Mouse (Mus musculus) thymus, adult 18-20 months (tissue): ENCODE measurements at regions not wholly inside any gene's neighbourhood (a gene's known extent, or its start where the extent isn't known, plus 50 kb on each side); places are given as distances from the start of the nearest gene placed in this dataset.

Source experiments
- DNase-seq, 2 experiments: peaks; one replicate each; pipeline ENCODE4 v3.0.0; 2022; ENCODE audit warnings: mixed read lengths in 2 of 2

DNA sequence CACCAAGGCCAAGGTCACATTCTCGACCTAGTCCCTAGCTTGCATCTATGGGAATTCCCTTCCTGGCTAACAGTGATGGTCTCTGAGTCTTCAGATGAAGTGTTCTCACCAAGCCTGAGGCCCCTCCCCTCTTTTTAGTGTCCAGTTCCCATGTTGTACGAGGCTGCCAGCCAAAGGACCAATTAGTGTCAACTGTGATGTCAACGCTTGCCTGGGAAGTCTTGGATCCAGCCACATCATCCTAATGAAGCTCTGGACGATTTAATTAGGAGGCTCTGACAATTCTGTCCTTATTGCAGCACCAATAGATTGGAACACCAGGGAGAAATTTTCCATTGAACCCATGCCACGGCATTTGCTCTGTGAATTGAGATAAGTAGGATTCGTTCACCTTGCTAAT is 202.4 kb upstream of the Gm6657 start:
- no peak for DNase-seq

DNA sequence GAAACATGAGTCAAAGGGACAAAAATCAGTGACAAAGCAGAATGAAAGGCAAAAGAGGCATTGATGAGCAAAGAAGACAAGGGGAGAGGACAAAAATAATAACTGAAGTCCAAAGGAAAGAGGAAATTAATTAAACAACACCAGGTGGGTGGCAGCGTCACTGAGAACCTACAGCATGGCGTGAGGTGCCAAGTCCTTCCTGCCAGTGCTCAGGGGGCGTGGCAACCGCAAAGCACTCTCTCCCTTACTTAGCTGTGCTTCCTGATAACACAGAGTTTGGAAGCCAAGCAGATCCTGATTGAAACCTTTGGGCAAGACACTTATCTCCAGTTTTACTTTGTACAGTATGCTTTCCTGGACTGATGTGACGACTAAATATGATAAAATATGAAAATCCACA is 199.9 kb upstream of the Gm6657 start:
- no peak for DNase-seq

DNA sequence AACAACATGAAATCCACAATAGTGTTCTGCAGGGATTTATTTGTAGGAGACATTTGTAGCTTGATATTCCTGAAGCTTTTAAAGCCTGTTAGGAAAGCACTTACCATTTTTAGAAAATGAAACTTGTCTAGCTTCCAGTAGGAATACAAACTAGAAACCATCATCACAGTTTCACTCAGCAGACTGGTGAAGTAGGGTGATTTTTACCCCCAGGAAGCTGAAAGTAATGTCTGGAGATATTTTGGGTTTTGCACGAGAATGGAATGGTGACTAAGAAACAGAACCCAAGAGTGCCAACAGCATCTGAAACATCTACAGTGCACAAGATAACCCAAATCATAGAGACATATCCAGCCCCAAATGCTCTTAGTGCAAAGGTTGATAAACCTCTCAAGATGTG is 196.1 kb upstream of the Gm6657 start:
- DNase-seq, result no peak

DNA sequence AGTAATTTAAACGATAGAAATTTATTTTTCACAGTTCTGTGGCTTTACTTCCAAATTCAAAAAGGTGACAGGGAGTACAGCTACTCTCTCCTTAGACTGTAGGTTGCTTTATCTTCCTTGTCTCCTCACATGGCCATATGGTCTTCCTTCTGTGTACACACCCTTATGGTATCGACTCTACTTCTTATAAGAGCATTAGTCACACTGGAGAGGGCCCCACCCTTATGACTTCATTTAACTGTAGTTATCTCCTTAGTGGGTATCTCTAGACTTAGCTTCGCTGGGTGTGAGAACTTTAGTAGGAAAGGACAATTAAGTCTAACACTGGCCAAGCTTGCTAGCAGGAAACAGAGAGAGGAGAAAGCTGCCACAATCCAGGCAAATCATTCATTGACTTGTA is 193.6 kb upstream of the Gm6657 start:
- DNase-seq, result no peak

DNA sequence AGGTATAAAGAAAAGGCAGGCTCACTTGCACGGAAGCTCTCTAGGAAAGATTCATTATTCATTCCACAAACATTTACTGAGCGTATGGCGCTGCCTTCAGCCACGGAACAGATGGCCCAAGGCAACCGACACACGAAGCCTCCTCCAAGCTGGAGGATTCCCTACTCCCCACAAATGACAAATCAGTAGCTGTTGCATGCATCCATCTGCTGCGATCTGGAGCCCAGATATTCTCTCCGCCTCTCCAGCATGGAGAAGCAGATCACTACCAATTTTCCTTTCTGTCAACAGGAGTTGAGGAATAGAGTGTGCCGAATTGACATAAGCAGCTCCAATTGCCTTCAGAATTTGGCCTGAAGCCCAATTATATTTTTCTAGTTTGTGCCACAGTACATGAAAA is 192.2 kb upstream of the Gm6657 start:
- no peak for DNase-seq

DNA sequence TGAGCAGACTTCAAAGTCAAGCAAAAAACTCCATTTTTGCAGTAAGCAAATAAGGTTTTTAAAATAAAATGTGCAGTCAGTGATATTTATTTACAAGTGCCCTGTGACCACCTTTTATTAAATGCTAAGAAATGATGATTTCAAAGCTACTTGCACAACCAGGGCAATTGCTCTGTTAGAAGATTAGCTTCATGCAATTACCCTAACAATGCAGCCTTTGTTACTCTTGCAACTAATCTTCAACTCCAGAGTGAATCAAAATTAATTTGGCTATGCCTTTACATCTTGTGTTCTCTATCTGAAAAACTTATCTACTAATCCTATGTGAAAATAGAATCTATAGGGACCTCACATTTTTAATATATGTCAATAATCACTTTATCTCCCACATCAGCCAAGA is 160.3 kb upstream of the Gm6657 start:
- DNase-seq, result no peak

DNA sequence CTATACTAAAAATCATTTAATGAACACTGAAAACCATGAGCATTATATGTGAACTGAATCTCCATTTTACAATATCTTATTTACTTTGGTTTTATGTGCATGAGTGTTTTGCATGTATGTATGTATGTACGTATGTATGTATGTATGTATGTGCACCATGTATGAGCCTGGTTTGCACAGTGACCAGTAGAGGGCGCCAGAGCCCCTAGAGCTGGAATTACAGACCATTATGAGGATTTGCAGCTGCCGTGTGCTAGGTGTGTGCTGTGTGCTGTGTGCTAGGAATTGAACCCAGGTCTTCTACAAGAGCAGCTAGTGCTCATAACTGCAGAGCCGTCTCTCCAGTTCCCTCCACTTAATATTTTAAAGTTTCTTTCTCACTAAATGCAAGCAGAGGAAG is 147.5 kb upstream of the Gm6657 start:
- DNase-seq, result no peak

DNA sequence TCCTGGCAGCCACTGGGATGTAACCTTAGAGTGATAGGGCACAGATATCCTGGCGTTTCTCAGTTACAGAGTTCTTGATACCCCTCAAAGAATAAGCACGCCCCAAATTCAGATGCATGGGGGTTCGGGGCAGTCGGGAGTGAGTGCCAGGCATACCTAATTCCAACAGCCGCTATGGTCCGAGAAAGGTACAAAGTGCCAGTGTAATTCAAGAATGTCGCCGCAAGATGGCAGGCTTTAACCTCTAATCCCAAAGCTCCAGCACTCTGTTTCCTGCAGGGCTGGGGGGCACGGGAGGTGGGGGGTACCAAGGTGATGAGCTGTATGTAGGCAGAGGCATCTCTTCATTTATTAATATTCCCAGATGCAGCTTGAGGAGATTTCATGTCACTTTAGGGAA is 138.1 kb upstream of the Gm6657 start:
- no peak for DNase-seq

DNA sequence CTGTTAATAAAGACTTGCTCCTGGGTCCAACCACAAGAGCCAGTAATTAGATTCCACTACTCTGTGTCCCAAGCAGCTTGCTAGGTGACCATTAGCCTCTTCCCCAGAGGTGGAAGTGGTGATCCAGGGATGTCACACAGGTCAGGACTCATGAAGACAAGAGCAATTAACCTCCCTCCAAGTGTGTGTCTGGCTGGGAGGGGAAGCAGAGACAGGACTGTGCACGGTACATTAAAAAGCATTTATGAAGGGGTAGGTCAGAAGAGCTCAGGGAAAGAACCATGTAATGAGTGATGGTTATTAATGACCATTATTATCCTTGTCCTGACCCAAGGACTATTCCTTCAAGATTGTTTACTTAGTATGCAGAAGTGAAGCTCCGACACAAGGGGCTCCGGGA is 136.9 kb upstream of the Gm6657 start:
- no peak for DNase-seq

DNA sequence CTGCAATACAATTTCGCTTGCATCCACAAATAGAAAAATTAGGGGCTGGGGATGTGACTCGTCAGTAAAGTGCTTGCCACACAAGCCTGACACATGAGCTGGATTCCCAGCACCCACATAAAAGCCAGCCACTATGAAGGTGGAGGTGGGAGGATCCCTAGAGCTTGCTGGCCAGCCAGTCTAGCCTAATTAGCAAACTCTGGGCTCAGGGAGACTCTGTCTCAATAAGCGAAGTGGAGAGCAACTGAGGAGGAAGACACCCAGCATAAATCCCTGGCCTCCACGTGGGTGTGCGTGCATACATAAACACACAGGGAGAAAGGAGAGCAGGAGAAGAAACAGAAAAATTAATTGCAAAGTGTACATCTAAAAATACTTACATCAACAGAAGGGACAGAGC is 134.1 kb upstream of the Gm6657 start:
- no peak for DNase-seq

DNA sequence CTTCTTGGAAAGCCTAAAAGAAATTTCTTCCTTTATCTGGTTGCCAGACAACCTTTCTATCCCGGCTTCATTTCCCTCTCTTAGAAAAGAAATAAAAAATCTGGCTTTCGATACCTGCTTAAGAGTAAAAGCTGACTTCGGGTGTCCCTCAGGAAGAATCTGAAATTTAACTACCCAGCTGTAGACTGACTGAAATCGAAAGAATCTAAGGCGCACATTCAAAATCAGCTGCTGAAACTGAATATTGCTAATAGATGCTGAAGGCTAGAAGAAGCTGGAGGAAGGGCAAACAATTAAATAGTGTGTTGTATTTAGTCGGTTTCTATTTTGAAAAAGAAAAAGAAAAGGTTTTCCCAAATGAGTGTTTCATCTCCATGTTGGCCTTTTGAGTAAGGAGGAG is 128.0 kb upstream of the Gm6657 start:
- no peak for DNase-seq

DNA sequence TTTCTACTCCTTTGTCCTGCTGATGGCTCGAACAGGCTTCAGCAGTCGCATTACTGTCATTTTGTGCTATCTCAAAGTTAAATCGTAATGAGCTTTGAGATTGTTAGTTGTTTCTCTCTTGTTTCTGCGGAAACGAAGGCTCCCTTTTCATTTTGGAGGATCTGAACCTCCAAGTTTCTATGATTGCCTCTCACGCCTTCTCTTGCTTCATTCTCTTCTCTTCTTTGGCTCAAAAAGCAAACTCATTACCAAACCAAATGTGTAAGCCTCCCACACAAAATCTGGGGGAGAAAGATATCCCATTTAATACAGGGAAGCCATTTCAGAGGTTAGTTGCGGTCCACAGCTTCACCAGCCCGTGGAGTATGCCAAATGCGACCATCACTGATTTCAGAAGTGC is 121.1 kb upstream of the Gm6657 start:
- no peak for DNase-seq

DNA sequence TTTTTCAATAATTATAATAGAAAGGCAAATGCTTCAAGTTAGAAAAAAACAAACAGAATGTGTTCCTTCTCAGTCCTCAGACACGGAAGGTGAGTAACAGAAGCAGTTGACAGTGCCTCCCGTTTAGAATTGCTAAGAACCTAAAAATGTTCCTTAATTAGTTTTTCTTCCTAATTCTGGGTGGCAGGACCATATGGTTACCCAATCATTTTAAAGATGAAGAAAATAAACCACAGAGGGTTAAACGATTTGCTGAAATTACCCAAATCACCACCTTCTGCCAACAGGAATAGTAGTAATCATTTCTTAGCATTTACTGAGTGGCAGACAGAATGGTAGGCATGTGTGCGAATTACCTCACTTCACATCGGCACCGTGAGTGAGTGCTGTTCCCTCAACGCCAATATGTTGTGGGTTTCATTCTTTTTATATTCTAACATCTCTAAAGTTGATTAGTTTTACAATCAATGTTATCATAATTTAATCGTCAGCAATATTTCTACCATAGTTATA is 119.7 kb upstream of the Gm6657 start:
- no peak for DNase-seq

DNA sequence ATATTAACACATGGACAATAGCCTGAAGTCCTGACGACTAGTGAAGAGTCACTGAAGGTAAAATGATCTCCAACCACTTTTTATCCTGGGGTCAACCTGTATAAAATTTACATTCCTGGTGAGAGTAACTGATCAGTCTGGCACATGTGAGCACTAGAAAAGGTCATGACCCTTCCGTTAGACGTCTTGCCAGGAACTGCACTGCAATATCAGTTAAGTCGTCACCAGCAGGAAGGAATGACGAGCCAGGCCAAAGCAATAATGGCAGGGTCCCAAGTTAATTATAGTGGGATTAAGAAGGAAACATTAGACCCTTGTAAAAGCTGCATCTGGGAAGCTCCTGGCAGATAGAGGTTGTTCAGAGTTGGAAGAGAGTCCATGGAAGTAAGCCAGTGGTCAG is 116.8 kb upstream of the Gm6657 start:
- no peak for DNase-seq

DNA sequence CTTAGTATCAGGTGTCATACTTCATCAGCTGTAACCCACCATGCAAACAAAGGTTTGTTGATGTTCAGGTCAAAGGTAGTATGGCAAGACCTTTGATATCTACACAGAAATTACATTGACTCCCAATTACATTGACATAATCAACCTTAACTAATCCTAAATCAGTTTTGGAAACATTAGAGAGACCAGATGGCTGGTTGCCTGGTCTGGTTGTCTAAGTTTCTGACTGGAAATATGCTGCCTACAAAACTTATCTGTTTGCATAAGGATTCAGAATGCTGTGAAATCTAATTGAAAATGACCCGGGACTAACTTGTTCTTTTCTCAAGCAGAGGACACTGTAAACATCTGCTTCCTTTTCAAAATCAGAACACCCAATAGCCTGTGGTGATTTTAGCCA is 111.9 kb upstream of the Gm6657 start:
- DNase-seq, result no peak

DNA sequence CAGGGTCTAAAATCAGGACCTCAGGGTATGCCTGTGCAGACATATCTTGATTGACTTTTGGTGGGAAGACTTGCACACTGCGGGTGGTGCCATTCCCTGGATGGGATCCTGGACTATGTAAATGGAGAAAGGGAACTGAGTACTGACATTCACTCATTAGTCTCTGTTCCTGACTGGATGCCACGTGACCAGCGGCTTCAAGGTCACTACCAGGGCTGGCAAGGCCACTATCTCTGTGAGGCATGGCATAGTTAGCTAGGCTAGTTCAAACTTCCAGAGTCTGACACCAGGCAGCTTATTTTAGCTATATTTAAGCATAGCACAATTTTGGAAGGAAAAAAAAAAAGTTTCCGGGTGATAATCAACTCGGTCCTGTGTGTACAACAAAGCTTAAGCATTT is 108.0 kb upstream of the Gm6657 start:
- DNase-seq, result no peak

DNA sequence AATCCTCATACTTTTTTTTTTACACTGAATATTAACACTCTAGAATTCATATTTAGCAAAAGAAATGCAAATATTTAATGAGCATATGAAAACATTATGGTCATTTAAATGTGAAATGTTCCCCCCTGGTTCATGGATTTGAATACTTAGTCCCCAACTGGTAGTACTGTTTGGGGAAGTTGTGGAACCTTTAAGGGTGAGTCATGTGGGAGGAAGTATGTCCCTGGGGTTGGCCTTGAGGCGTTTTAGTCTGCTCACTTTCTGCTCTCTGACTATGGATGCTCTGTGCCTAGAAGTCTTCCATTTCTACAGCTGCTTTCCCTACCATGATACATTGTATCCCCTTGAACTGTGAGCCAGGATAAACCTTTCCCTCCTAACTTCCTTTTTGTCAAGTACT is 106.1 kb upstream of the Gm6657 start:
- DNase-seq, result no peak

DNA sequence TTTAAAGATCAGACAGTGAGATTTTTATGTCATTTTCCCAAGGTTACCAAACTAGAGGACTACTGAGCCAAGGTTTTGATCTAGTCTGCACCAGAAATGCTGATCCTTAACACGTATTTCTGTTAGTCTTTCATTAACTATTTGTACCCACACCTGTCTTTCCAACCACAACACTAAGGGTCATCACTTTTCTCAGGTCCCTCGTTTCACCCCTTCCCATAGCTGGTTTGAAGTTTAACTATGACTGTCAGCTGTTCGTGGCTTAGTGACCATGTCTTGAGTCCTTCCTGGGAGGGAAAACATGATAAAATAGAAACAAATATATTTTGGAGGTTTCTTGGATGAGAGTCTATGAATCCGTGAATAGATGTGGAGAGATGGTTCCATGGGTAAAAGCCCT is 99.6 kb upstream of the Gm6657 start:
- no peak for DNase-seq

DNA sequence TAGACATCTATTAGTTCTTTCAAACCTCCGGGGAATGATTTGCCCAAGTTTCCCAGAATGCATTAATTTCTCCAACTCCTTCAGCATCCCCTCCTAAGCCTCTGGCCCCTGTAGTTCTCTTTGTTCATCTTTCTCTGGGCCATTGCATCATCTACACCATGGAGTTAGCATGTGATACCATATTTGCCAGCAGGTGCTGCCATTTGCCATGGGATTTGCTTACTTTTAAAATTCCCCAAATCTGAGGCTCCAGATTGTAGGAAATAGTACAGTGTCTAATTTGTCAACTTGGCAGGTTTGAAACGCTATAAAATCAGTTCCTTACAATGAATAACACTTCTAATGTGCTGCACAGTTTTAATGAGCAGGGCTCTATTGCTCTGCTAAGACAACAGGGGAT is 98.7 kb upstream of the Gm6657 start:
- DNase-seq, result no peak

DNA sequence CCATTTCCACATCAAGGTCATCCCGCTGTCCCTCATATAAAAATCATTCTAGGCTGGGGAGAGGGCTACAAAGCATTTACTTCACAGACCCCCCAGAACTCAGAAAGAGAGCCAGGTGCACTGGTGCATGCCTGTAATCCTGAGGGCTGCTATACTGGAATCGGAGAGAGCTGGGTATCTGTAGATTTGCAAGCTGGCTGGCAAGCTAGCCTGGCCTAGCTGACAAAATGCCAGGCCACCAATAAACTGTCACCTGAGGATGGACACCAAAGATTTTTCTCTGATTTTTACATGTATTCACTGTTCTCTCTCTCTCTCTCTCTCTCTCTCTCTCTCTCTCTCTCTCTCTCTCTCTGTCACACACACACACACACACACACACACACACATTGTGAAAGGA is 98.1 kb upstream of the Gm6657 start:
- DNase-seq, result no peak

DNA sequence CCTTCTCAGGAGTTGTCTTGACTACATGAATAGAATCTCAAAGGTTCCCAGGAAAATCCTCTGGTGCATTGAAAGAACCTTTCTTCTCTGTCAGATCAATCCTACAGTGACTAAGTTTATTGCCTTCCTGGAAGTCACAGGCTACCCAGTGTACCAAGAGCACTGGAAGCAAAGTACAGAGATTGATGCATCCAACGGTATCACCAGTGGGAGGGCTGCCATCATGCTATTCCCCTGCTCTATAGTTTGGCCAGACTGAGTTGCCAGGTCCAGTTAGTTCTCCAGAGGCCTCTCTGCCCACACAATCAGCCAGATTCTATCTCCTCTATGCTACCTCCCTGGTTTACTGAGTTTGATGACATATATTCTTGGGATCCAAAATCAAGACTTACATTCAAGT is 96.9 kb upstream of the Gm6657 start:
- no peak for DNase-seq

DNA sequence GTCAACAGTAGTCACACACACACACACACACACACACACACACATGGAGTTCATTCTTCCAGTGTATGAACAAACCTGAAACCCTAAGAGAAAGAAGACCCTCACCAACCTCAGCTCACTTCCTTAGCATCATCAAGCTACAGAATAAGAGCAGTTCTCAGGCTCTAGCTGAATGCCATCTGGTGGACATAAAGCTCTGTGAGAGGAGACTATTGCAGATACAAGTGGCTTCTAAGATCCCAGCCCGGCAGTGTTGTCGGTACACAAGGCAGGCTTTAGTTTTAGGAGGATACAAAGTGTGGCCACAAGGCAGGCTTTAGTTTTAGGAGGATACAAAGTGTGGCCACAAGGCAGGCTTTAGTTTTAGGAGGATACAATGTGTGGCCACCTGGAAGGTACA is 96.3 kb upstream of the Gm6657 start:
- no peak for DNase-seq

DNA sequence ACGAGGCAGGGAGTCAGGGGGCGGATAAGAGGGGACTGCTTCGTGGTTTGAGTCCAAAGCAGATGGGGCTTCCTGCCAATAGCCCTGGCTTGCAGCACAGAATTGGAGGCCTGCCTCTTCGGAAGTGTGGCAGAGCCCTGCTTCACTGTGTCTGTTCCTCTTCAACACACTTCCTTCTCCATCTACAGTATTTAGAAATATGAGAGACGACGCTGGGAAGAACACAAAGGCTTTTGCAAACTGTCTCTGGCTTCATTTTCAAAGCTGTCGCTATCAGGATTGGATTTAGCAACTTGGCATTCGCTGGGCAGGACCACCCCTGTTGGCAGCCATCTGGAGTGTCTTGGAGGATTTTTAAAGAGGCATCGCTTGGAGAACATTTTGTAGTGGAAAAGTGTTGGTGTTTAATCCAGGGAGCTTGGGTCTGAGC is 95.3 kb upstream of the Gm6657 start:
- no peak for DNase-seq

DNA sequence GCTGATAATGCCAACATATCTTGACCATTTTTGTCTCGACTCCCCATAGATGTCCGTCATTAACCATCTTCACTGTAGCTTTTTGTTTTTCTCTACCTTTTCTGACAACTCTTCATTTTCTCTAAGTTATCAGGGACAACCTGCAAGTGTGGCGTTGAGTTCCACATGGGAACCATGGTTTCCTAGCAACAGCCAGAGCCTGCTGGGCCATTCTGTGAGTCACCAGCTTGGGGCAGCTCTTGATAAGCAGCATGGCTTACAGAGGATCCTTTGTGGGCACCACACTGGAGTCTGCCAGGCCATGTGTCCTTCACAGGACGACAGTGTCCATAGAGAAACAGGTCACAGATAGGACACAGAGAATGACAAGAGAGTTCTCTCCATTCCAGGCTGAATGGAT is 94.3 kb upstream of the Gm6657 start:
- no peak for DNase-seq

DNA sequence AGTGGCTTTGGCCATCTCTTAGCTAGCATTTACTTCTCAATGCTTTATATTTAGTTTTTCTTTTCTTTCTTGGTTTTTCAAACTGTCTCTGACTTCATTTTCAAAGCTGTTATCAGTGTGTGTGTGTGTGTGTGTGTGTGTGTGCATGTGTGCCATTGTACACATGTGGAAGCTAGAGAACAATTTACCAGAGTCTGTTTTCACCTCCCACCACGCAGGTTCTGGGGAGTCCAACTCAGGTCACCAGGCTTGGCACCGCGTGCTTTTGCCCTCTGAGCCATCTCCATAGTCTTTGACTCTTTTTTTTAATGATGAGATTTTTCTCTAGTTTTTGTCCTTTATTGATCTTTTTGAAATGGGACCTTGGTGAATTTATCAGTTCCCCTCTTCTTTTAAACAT is 93.3 kb upstream of the Gm6657 start:
- no peak for DNase-seq

DNA sequence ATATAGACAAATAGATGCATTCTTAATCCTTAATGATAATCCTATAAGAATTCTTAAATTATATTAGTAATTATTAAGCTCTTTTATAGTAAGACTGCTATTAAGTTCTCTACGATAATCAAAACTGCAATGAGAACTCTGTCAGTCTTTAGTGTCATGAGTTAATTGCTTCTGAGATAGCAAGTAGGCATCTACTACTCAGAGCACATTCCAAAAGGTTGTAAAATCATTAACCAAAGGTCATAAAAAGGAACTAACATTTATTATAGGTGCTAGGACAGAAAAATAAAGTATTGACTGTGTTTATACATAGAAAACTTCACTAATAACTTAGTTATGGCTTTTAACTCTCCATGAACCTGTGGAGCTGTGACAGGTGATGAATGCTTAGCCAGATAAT is 84.1 kb upstream of the Gm6657 start:
- DNase-seq, result no peak
